Mouse (Mus musculus): Measurements from ENCODE around the gene Stt3b. TPM values are rescaled to one million over a fixed set of nuclear protein-coding genes. Genes with fewer than 3 reads are reported as not detected.

Gene Stt3b
- polyA plus RNA-seq, 1 experiment from 2014 or later, result 51.5 TPM

- H3K27me3 ChIP-seq (replicated peaks; ENCODE audit: control insufficient read depth, insufficient read depth, low read length), result no peaks in the 10 kb centered on the region
- H3K4me2 ChIP-seq (replicated peaks; ENCODE audit: low read depth), result no peak overlapping the region
- TF ChIP-seq CTCF (IDR thresholded peaks at IDR 0.05; ENCODE audit: low read depth), result no peak
- 83% methylated on average over 6 of the region's 6 CpGs for WGBS
- no peak overlapping the region for H3K27ac ChIP-seq (ENCODE audit: low read depth, low read length)
- H3K9me3 ChIP-seq (ENCODE audit: control insufficient read depth), result no peaks in the 10 kb centered on the region
- no peaks in the 10 kb centered on the region; the same call in 1 of the 2 replicates for H3K4me1 ChIP-seq (replicated peaks; ENCODE audit: control insufficient read depth, insufficient read depth, low read length)
- no peaks in the 10 kb centered on the region for H3K36me3 ChIP-seq (ENCODE audit: control insufficient read depth, insufficient read depth)
- no peak overlapping the region for H3K4me3 ChIP-seq (ENCODE audit: low read depth, low read length)
- no peak overlapping the region for H3K9ac ChIP-seq (ENCODE audit: low read depth, low read length)
- ATAC-seq, result no peak
Measured at GRCm38 (mm10) chr9:115322385-115322784, 12.2 kb upstream of the Stt3b start.

DNA sequence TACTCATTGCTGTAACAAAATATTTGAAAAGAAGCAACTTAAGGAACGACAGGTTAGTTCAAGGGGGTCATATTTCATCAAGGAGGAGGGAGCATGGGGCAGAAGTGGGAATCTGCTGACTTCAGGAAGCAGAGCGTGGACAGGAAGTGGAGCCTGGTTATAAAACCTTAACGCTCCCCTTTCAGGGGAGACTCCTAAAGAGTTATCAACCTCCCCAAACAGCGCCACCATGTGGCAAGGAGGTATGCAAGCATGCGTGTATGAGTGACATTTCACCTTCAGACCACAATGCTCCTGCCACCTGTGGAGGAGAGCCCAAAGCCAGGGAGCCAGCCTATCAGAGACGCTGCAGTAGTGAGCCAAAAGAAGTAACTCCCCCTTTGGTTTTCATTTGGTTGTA, 10.8 kb upstream of the Stt3b start:
- no peaks in the 10 kb centered on the region for H3K27me3 ChIP-seq (replicated peaks; ENCODE audit: control insufficient read depth, insufficient read depth, low read length)
- no peak overlapping the region for H3K27ac ChIP-seq (ENCODE audit: low read depth, low read length)
- ATAC-seq, result no peak
- no peak overlapping the region for H3K4me2 ChIP-seq (replicated peaks; ENCODE audit: low read depth)
- H3K9ac ChIP-seq (ENCODE audit: low read depth, low read length), result no peak overlapping the region
- no peaks in the 10 kb centered on the region for H3K4me1 ChIP-seq (replicated peaks; ENCODE audit: control insufficient read depth, insufficient read depth, low read length)
- no peak overlapping the region for H3K4me3 ChIP-seq (ENCODE audit: low read depth, low read length)
- 78% methylated on average over 6 of the region's 6 CpGs for WGBS
- H3K9me3 ChIP-seq (ENCODE audit: control insufficient read depth), result no peaks in the 10 kb centered on the region
- H3K36me3 ChIP-seq (ENCODE audit: control insufficient read depth, insufficient read depth), result no peaks in the 10 kb centered on the region
- TF ChIP-seq CTCF (IDR thresholded peaks at IDR 0.05; ENCODE audit: low read depth), result peak; percentile 48

DNA sequence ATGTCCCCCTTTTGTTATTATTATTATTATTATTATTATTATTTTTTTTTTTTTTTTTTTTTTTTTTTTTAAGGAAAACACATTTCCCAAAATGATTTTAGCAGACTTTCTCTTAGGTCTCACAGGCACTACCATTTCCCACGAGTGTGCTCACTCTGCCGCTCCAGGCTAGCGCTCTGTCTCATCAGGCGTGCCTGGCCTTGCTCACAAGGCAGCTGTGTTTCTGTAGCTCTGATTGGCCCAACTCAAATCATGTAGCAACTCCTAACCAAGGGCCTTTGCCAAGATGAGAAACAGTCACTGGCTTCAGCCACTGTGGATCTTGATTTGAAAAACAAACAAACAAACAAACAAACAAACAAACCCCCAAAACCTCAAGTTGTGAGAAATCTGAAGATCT, 9.9 kb upstream of the Stt3b start:
- WGBS, result 77% methylated on average over 4 of the region's 4 CpGs
- H3K9ac ChIP-seq (ENCODE audit: low read depth, low read length), result no peak overlapping the region
- H3K4me2 ChIP-seq (replicated peaks; ENCODE audit: low read depth), result no peak overlapping the region
- no peak for TF ChIP-seq CTCF (IDR thresholded peaks at IDR 0.05; ENCODE audit: low read depth)
- H3K4me1 ChIP-seq (replicated peaks; ENCODE audit: control insufficient read depth, insufficient read depth, low read length), result no peaks in the 10 kb centered on the region
- no peaks in the 10 kb centered on the region for H3K27me3 ChIP-seq (replicated peaks; ENCODE audit: control insufficient read depth, insufficient read depth, low read length)
- H3K9me3 ChIP-seq (ENCODE audit: control insufficient read depth), result no peaks in the 10 kb centered on the region
- no peak overlapping the region for H3K27ac ChIP-seq (ENCODE audit: low read depth, low read length)
- no peak overlapping the region for H3K4me3 ChIP-seq (ENCODE audit: low read depth, low read length)
- no peak for ATAC-seq
- no peaks in the 10 kb centered on the region for H3K36me3 ChIP-seq (ENCODE audit: control insufficient read depth, insufficient read depth)

DNA sequence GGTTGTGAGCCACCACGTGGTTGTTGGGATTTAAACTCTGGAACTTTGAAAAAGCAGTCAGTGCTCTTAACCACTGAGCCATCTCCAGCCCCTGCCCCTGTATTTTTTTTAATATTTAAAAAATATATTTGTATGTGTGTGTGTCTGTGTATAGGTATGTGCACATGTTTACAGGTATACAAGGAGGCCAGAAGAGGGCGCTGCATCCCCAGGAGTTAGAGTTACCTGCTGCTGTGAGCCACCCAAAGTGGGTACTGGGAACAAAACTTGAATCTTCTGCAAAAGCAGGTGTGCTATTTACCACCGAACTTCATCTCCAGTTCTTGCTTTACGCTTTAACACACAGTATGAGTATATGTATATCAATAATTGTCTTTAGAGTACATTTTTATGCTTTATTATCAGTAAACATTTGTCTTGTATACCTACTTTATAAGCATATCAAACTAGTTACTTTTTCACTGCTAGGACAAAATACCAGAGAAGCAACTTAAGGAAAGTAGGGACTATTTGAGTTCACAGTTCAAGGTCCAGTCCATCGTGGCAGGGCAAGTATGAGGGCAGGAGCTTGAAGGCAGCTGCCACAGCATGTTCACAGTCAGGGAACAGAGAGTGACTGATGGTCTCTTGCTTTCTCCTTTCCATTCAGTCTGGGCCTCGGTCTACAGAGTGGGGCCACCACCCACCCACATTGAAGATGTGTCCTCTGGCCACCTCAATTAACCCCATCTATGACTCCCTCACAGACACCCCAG, 8.6 kb upstream of the Stt3b start:
- no peak overlapping the region for H3K4me2 ChIP-seq (replicated peaks; ENCODE audit: low read depth)
- 73% methylated on average over 6 of the region's 6 CpGs for WGBS
- H3K27ac ChIP-seq (ENCODE audit: low read depth, low read length), result peak overlapping the region; percentile 57
- H3K9me3 ChIP-seq (ENCODE audit: control insufficient read depth), result no peaks in the 10 kb centered on the region
- H3K27me3 ChIP-seq (replicated peaks; ENCODE audit: control insufficient read depth, insufficient read depth, low read length), result no peaks in the 10 kb centered on the region
- peak; percentile 33; the same call in 1 of the 2 replicates for TF ChIP-seq CTCF (IDR thresholded peaks at IDR 0.05; ENCODE audit: low read depth)
- H3K4me3 ChIP-seq (ENCODE audit: low read depth, low read length), result no peak overlapping the region
- no peaks in the 10 kb centered on the region for H3K36me3 ChIP-seq (ENCODE audit: control insufficient read depth, insufficient read depth)
- H3K4me1 ChIP-seq (replicated peaks; ENCODE audit: control insufficient read depth, insufficient read depth, low read length), result no peaks in the 10 kb centered on the region
- H3K9ac ChIP-seq (ENCODE audit: low read depth, low read length), result no peak overlapping the region
- peak; percentile 55 for ATAC-seq

DNA sequence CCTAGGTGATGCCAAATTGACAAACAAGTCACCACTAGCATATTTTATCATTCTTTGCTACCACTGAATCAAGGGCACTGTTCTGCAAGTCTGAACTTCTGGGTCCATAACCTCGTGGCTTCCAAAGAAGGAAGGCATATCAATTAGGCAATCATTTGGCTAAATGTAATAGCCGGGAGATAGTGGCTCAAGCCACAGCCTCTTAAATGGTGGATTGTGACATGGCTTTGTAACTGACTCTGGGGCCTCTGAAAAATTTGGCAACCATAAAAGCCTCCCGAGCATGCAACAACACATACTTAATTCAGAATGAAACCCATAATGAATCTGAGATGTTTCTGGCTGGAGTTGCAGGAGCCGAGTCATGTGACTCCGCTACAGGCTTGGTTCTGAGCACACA, 6.8 kb upstream of the Stt3b start:
- no peak overlapping the region for H3K4me2 ChIP-seq (replicated peaks; ENCODE audit: low read depth)
- no peak for TF ChIP-seq CTCF (IDR thresholded peaks at IDR 0.05; ENCODE audit: low read depth)
- no peak overlapping the region for H3K9ac ChIP-seq (ENCODE audit: low read depth, low read length)
- no peaks in the 10 kb centered on the region for H3K27me3 ChIP-seq (replicated peaks; ENCODE audit: control insufficient read depth, insufficient read depth, low read length)
- H3K4me1 ChIP-seq (replicated peaks; ENCODE audit: control insufficient read depth, insufficient read depth, low read length), result no peaks in the 10 kb centered on the region
- 96% methylated on average over 5 of the region's 5 CpGs for WGBS
- H3K36me3 ChIP-seq (ENCODE audit: control insufficient read depth, insufficient read depth), result no peaks in the 10 kb centered on the region
- no peak overlapping the region for H3K4me3 ChIP-seq (ENCODE audit: low read depth, low read length)
- ATAC-seq, result no peak
- H3K9me3 ChIP-seq (ENCODE audit: control insufficient read depth), result no peaks in the 10 kb centered on the region
- no peak overlapping the region for H3K27ac ChIP-seq (ENCODE audit: low read depth, low read length)

GRCm38 (mm10) chr9:115314556-115314955, 4.3 kb upstream of the Stt3b start:
- Histone ChIP-seq H3K4me2 (replicated peaks; ENCODE audit: low read depth) (peak overlapping the region; percentile 57), H3K4me3 (ENCODE audit: low read depth, low read length) (peak overlapping the region; percentile 24; the same call in 1 of the 2 replicates), H3K9ac (ENCODE audit: low read depth, low read length) (no peak overlapping the region), H3K36me3 (ENCODE audit: control insufficient read depth, insufficient read depth) (no peaks in the 10 kb centered on the region), H3K4me1 (replicated peaks; ENCODE audit: control insufficient read depth, insufficient read depth, low read length) (no peaks in the 10 kb centered on the region), H3K27me3 (replicated peaks; ENCODE audit: control insufficient read depth, insufficient read depth, low read length) (no peaks in the 10 kb centered on the region), H3K9me3 (ENCODE audit: control insufficient read depth) (no peaks in the 10 kb centered on the region), H3K27ac (ENCODE audit: low read depth, low read length) (peak overlapping the region; percentile 63)
- whole genome bisulfite sequencing, result 13% methylated on average over 10 of the region's 10 CpGs
- TF ChIP-seq CTCF (IDR thresholded peaks at IDR 0.05; ENCODE audit: low read depth), result no peak
- no peak for ATAC-seq

All from intestine, postnatal 0 days (tissue).